Comparison of ENCODE assay signal across 18 mouse cellular contexts in genomic region chr6:113027446-113027845, GRCm38 (mm10). TPM values are rescaled to one million over a fixed set of nuclear protein-coding genes. Genes with fewer than 3 reads are reported as not detected.
DNase-seq lines count a peak whose midpoint lies in the region; ATAC-seq lines count a peak whose summit lies in the region.
"Had no signal": no experiment of that assay in that cellular context is flagged by ENCODE, and none has a peak within 500 bp of the region (broad histone marks: within the 10 kb centered on the region; RNA-seq: fewer than 3 reads in every experiment).

No protein-coding gene starts in this region.

- H3K27ac ChIP-seq in hindbrain, embryonic 10.5 days: peak overlapping the region; percentile 66
- H3K27ac ChIP-seq in hindbrain, embryonic 14.5 days: no peak overlapping the region
- H3K27ac ChIP-seq in neural tube, embryonic 15.5 days (replicated peaks): no peak overlapping the region
- peak overlapping the region; percentile 16; the same call in 1 of the 2 replicates for H3K27ac ChIP-seq in hindbrain, embryonic 15.5 days (replicated peaks)
- H3K27ac ChIP-seq: heart, embryonic 13.5 days; limb, embryonic 12.5 days; liver, embryonic 14.5 days; stomach, postnatal 0 days had no signal

- no peaks in the 10 kb centered on the region for H3K36me3 ChIP-seq in hindbrain, embryonic 10.5 days
- no peaks in the 10 kb centered on the region for H3K36me3 ChIP-seq in hindbrain, embryonic 14.5 days (replicated peaks; ENCODE audit: control insufficient read depth, insufficient read depth)
- H3K36me3 ChIP-seq in neural tube, embryonic 15.5 days: no peaks in the 10 kb centered on the region
- no peaks in the 10 kb centered on the region for H3K36me3 ChIP-seq in hindbrain, embryonic 15.5 days
- H3K36me3 ChIP-seq: heart, embryonic 13.5 days; limb, embryonic 12.5 days had no signal

- no peak overlapping the region for H3K4me3 ChIP-seq in hindbrain, embryonic 10.5 days
- H3K4me3 ChIP-seq in hindbrain, embryonic 14.5 days (replicated peaks; ENCODE audit: low read length): no peak overlapping the region
- no peak overlapping the region for H3K4me3 ChIP-seq in neural tube, embryonic 15.5 days (replicated peaks)
- no peak overlapping the region for H3K4me3 ChIP-seq in hindbrain, embryonic 15.5 days
- H3K4me3 ChIP-seq: heart, embryonic 13.5 days; limb, embryonic 12.5 days had no signal

- no peak for ATAC-seq in hindbrain, embryonic 14.5 days (ENCODE audit: low FRiP score)
- no peak for ATAC-seq in neural tube, embryonic 15.5 days (ENCODE audit: low FRiP score)
- no peak for ATAC-seq in hindbrain, embryonic 15.5 days (ENCODE audit: low FRiP score, low read depth)
- ATAC-seq: activated CD4-positive, CD25-positive, alpha-beta regulatory T cell, adult 4 months; Patski had no signal

- peak; percentile 59 for DNase-seq in hindbrain, embryonic 10.5 days (ENCODE audit: low spot score)
- DNase-seq in hindbrain, embryonic 14.5 days (ENCODE audit: low spot score): no peak
- DNase-seq in neural tube, embryonic 10.5 days (ENCODE audit: extremely low spot score, low spot score): peak; percentile 36
- DNase-seq in gastrocnemius, postnatal 4 days (ENCODE audit: low spot score in 2 of 2): no peak
- no peak for DNase-seq in thymus, postnatal 36 days
- DNase-seq: adrenal gland, postnatal 25 days; cerebellum, adult 2 months; kidney, adult 18-20 months; kidney, postnatal 10 days; right cerebral cortex, postnatal 14 days had no signal

- peaks cover 14% of the 10 kb centered on the region for H3K27me3 ChIP-seq in hindbrain, embryonic 10.5 days (ENCODE audit: insufficient read depth, poor library complexity, severe bottlenecking)
- H3K27me3 ChIP-seq in hindbrain, embryonic 14.5 days (ENCODE audit: control insufficient read depth, insufficient read depth, low read length): no peaks in the 10 kb centered on the region
- H3K27me3 ChIP-seq in neural tube, embryonic 15.5 days (replicated peaks): no peaks in the 10 kb centered on the region
- H3K27me3 ChIP-seq in hindbrain, embryonic 15.5 days: no peaks in the 10 kb centered on the region
- H3K27me3 ChIP-seq: heart, embryonic 13.5 days; limb, embryonic 12.5 days; Patski had no signal

- H3K9me3 ChIP-seq in hindbrain, embryonic 10.5 days: no peaks in the 10 kb centered on the region
- no peaks in the 10 kb centered on the region for H3K9me3 ChIP-seq in hindbrain, embryonic 14.5 days (ENCODE audit: control insufficient read depth, low read length)
- H3K9me3 ChIP-seq in neural tube, embryonic 15.5 days (replicated peaks): no peaks in the 10 kb centered on the region
- no peaks in the 10 kb centered on the region for H3K9me3 ChIP-seq in hindbrain, embryonic 15.5 days
- H3K9me3 ChIP-seq: heart, embryonic 13.5 days; limb, embryonic 12.5 days had no signal

- peaks cover 44% of the 10 kb centered on the region for H3K4me1 ChIP-seq in hindbrain, embryonic 10.5 days (replicated peaks)
- no peaks in the 10 kb centered on the region for H3K4me1 ChIP-seq in hindbrain, embryonic 14.5 days (replicated peaks; ENCODE audit: control insufficient read depth, insufficient read depth, low read length)
- no peaks in the 10 kb centered on the region for H3K4me1 ChIP-seq in neural tube, embryonic 15.5 days
- H3K4me1 ChIP-seq in hindbrain, embryonic 15.5 days (replicated peaks): no peaks in the 10 kb centered on the region

- no peak overlapping the region for H3K4me2 ChIP-seq in hindbrain, embryonic 14.5 days (replicated peaks)
- H3K4me2 ChIP-seq in neural tube, embryonic 15.5 days: no peak overlapping the region
- no peak overlapping the region for H3K4me2 ChIP-seq in hindbrain, embryonic 15.5 days
- H3K4me2 ChIP-seq: heart, embryonic 13.5 days; limb, embryonic 12.5 days had no signal

- H3K9ac ChIP-seq in hindbrain, embryonic 14.5 days: no peak overlapping the region
- no peak overlapping the region for H3K9ac ChIP-seq in neural tube, embryonic 15.5 days (replicated peaks)
- no peak overlapping the region for H3K9ac ChIP-seq in hindbrain, embryonic 15.5 days
- H3K9ac ChIP-seq: heart, embryonic 13.5 days; limb, embryonic 12.5 days; liver, embryonic 14.5 days had no signal

- 24% methylated on average over 2 of the region's 2 CpGs for WGBS in hindbrain, embryonic 10.5 days
- 8% methylated on average over 2 of the region's 2 CpGs for WGBS in hindbrain, embryonic 14.5 days
- WGBS in neural tube, embryonic 15.5 days: 11% methylated on average over 2 of the region's 2 CpGs
- WGBS in hindbrain, embryonic 15.5 days: 4% methylated on average over 2 of the region's 2 CpGs

RNA-seq across cellular contexts. Expression of gene Thumpd3, which starts 18.6 kb away (rescaled TPM):
- polyA plus RNA-seq in hindbrain, embryonic 10.5 days (2016; fragmentation: Nextera tagmentation; extraction: Ambion mirVana): 61.0 and 66.1 TPM in 2 replicates
- polyA plus RNA-seq in hindbrain, embryonic 14.5 days (2014; fragmentation: Nextera tagmentation; extraction: Ambion mirVana): 45.5 and 49.1 TPM in 2 replicates
- polyA plus RNA-seq in neural tube, embryonic 15.5 days (2015; fragmentation: Nextera tagmentation; extraction: Ambion mirVana): 49.2 and 57.5 TPM in 2 replicates
- polyA plus RNA-seq in hindbrain, embryonic 15.5 days (2015; fragmentation: Nextera tagmentation; extraction: Ambion mirVana): 50.1 and 50.8 TPM in 2 replicates
- 10 to 100 TPM; 20.7 to 22.1 TPM for total RNA-seq in gastrocnemius, postnatal 4 days (2021)

RNA-seq across cellular contexts. Expression of gene Setd5, which starts 49.7 kb away (rescaled TPM):
- 71.2 and 82.4 TPM in 2 replicates for polyA plus RNA-seq in hindbrain, embryonic 10.5 days (2016; fragmentation: Nextera tagmentation; extraction: Ambion mirVana)
- polyA plus RNA-seq in hindbrain, embryonic 14.5 days (2014; fragmentation: Nextera tagmentation; extraction: Ambion mirVana): 53.3 and 58.7 TPM in 2 replicates
- polyA plus RNA-seq in neural tube, embryonic 15.5 days (2015; fragmentation: Nextera tagmentation; extraction: Ambion mirVana): 48.3 and 54.3 TPM in 2 replicates
- polyA plus RNA-seq in hindbrain, embryonic 15.5 days (2015; fragmentation: Nextera tagmentation; extraction: Ambion mirVana): 47.5 and 49.5 TPM in 2 replicates
- 100 to 1,000 TPM; 106 to 109 TPM for total RNA-seq in gastrocnemius, postnatal 4 days (2021)

Comparison
In these comparisons a context has a peak if more than half of its experiments do, and no peak if none do; other contexts are left out.
1. DNase-seq: peak in hindbrain, embryonic 10.5 days (single experiment) and neural tube, embryonic 10.5 days (single experiment); none in hindbrain, embryonic 14.5 days (single experiment), gastrocnemius, postnatal 4 days (0 of 2) and thymus, postnatal 36 days (0 of 2).
2. H3K27ac ChIP-seq: peak in hindbrain, embryonic 10.5 days (single experiment) and hindbrain, embryonic 15.5 days (single experiment); none in hindbrain, embryonic 14.5 days (single experiment) and neural tube, embryonic 15.5 days (single experiment).